Comparison of ENCODE assay signal across 8 mouse cellular contexts in genomic region chr19:6909507-6910289, GRCm38 (mm10). TPM values are rescaled to one million over a fixed set of nuclear protein-coding genes. Genes with fewer than 3 reads are reported as not detected.
DNase-seq lines count a peak whose midpoint lies in the region; ATAC-seq and TF ChIP-seq lines count a peak whose summit lies in the region.

Trmt112 (plus strand) TSS chr19:6909698.
Prdx5 (minus strand) TSS chr19:6910106.

- ATAC-seq in embryonic facial prominence, embryonic 13.5 days (ENCODE audit: insufficient number of reproducible peaks, insufficient read depth, low FRiP score, low TSS enrichment, low read depth): peak; percentile 89
- peak; percentile 95 for ATAC-seq in limb, embryonic 13.5 days (ENCODE audit: low FRiP score, low read depth)
- peak; percentile 94 for ATAC-seq in midbrain, embryonic 16.5 days

- no peaks in the 10 kb centered on the region; the same call in 1 of the 2 replicates for H3K79me2 ChIP-seq in heart, adult 2 months (replicated peaks; ENCODE audit: control insufficient read depth, insufficient read depth, low read length)

- peak within 1 kb of the TSS; percentile 68 for H3K4me3 ChIP-seq in embryonic facial prominence, embryonic 13.5 days
- H3K4me3 ChIP-seq in heart, adult 2 months: peak within 1 kb of the TSS; percentile 84
- peak within 1 kb of the TSS; percentile 64 for H3K4me3 ChIP-seq in limb, embryonic 13.5 days
- peak within 1 kb of the TSS; percentile 54 for H3K4me3 ChIP-seq in midbrain, embryonic 16.5 days (ENCODE audit: low read depth, low read length)

- peak; percentile 14; the same call in 1 of the 2 replicates for TF ChIP-seq CTCF in heart, adult 2 months (IDR thresholded peaks at IDR 0.05)

- peaks cover 65% of the 10 kb centered on the region for H3K36me3 ChIP-seq in embryonic facial prominence, embryonic 13.5 days
- H3K36me3 ChIP-seq in heart, adult 2 months (ENCODE audit: control insufficient read depth, insufficient read depth, low read length): no peaks in the 10 kb centered on the region
- H3K36me3 ChIP-seq in limb, embryonic 13.5 days: peaks cover 62% of the 10 kb centered on the region
- H3K36me3 ChIP-seq in midbrain, embryonic 16.5 days (ENCODE audit: control insufficient read depth, insufficient read depth, low read length): peaks cover 34% of the 10 kb centered on the region

- WGBS in embryonic facial prominence, embryonic 13.5 days: under 1% methylated on average over 65 of the region's 65 CpGs
- WGBS in heart, adult 2 months: under 1% methylated on average over 65 of the region's 65 CpGs
- under 1% methylated on average over 65 of the region's 65 CpGs for WGBS in limb, embryonic 13.5 days
- WGBS in midbrain, embryonic 16.5 days: under 1% methylated on average over 65 of the region's 65 CpGs

- peak within 1 kb of the TSS; percentile 78 for H3K9ac ChIP-seq in embryonic facial prominence, embryonic 13.5 days
- peak within 1 kb of the TSS; percentile 66 for H3K9ac ChIP-seq in heart, adult 2 months (ENCODE audit: low read depth, low read length)
- peak within 1 kb of the TSS; percentile 78 for H3K9ac ChIP-seq in limb, embryonic 13.5 days
- H3K9ac ChIP-seq in midbrain, embryonic 16.5 days (ENCODE audit: low read depth, low read length): peak within 1 kb of the TSS; percentile 69

- no peaks in the 10 kb centered on the region for H3K27me3 ChIP-seq in embryonic facial prominence, embryonic 13.5 days
- no peaks in the 10 kb centered on the region for H3K27me3 ChIP-seq in heart, adult 2 months (ENCODE audit: control insufficient read depth, insufficient read depth, low read length)
- no peaks in the 10 kb centered on the region for H3K27me3 ChIP-seq in limb, embryonic 13.5 days
- H3K27me3 ChIP-seq in midbrain, embryonic 16.5 days (ENCODE audit: control insufficient read depth, insufficient read depth, low read depth, low read length): no peaks in the 10 kb centered on the region

- intact Hi-C loops in heart, adult 2 months (cut with DNase I): loop anchor here (1.0 to 2.0 kb wide), 2 partner anchors 11 to 71 kb away; no protein-coding TSS in a partner anchor

- TF ChIP-seq EP300 in heart, adult 2 months (IDR thresholded peaks at IDR 0.05; ENCODE audit: insufficient read depth, low read depth, low read length): peak; percentile 75; the same call in 1 of the 2 replicates

- peaks cover 28% of the 10 kb centered on the region for H3K4me1 ChIP-seq in embryonic facial prominence, embryonic 13.5 days
- H3K4me1 ChIP-seq in heart, adult 2 months (ENCODE audit: control insufficient read depth, insufficient read depth, low read length): peaks cover 8% of the 10 kb centered on the region
- H3K4me1 ChIP-seq in limb, embryonic 13.5 days: peaks cover 26% of the 10 kb centered on the region
- H3K4me1 ChIP-seq in midbrain, embryonic 16.5 days (ENCODE audit: control insufficient read depth, insufficient read depth, low read length): peaks cover 23% of the 10 kb centered on the region

- H3K9me3 ChIP-seq in embryonic facial prominence, embryonic 13.5 days: no peaks in the 10 kb centered on the region
- no peaks in the 10 kb centered on the region for H3K9me3 ChIP-seq in limb, embryonic 13.5 days
- H3K9me3 ChIP-seq in midbrain, embryonic 16.5 days (replicated peaks; ENCODE audit: control insufficient read depth, low read length, poor library complexity, severe bottlenecking): no peaks in the 10 kb centered on the region

- peak; percentile 89 for TF ChIP-seq POLR2A in heart, adult 2 months (IDR thresholded peaks at IDR 0.05; ENCODE audit: insufficient read depth, low read depth, low read length)

- peak within 1 kb of the TSS; percentile 99 for H3K27ac ChIP-seq in embryonic facial prominence, embryonic 13.5 days
- peak within 1 kb of the TSS; percentile 99 for H3K27ac ChIP-seq in heart, adult 2 months
- peak within 1 kb of the TSS; percentile 98 for H3K27ac ChIP-seq in limb, embryonic 13.5 days
- H3K27ac ChIP-seq in midbrain, embryonic 16.5 days (ENCODE audit: low read length): peak within 1 kb of the TSS; percentile 97

- peak; percentile 92 for DNase-seq in 3134 (ENCODE audit: extremely low read depth, insufficient read length, low spot score)
- DNase-seq in adrenal gland, postnatal 36 days: peak; percentile 92 to 95
- DNase-seq in heart, adult 2 months: peak; percentile 90 to 94
- peak; percentile 93 to 94 for DNase-seq in kidney, adult 8-10 months
- DNase-seq in spleen, postnatal 10 days (ENCODE audit: low spot score in 2 of 2): peak; percentile 74 to 88

- peak within 1 kb of the TSS; percentile 81 for H3K4me2 ChIP-seq in embryonic facial prominence, embryonic 13.5 days
- peak within 1 kb of the TSS; percentile 69 for H3K4me2 ChIP-seq in limb, embryonic 13.5 days (replicated peaks)
- peak within 1 kb of the TSS; percentile 72 for H3K4me2 ChIP-seq in midbrain, embryonic 16.5 days (ENCODE audit: low read length)

RNA-seq across cellular contexts. Expression of gene Trmt112, which starts in this region (rescaled TPM):
- total RNA-seq in adrenal gland, postnatal 36 days (2021): 100 to 1,000 TPM in 1 of 2 experiments, 10 to 100 TPM in 1; 93.1 to 116 TPM
- 176 and 194 TPM in 2 replicates for polyA plus RNA-seq in embryonic facial prominence, embryonic 13.5 days (2015; fragmentation: Nextera tagmentation; extraction: Ambion mirVana)
- 10 to 100 TPM; 32.0 to 38.5 TPM for total RNA-seq in heart, adult 2 months (2021)
- polyA plus RNA-seq in heart, adult 2 months (2012; rRNA removed): 67.9 and 71.5 TPM in 2 replicates
- polyA plus RNA-seq in limb, embryonic 13.5 days (2015; fragmentation: Nextera tagmentation; extraction: Ambion mirVana): 165 and 176 TPM in 2 replicates
- 95.3 and 107 TPM in 2 replicates for polyA plus RNA-seq in midbrain, embryonic 16.5 days (2015; fragmentation: Nextera tagmentation; extraction: Ambion mirVana)

RNA-seq across cellular contexts. Expression of gene Prdx5, which starts in this region (rescaled TPM):
- 100 to 1,000 TPM; 254 to 293 TPM for total RNA-seq in adrenal gland, postnatal 36 days (2021)
- polyA plus RNA-seq in embryonic facial prominence, embryonic 13.5 days (2015; fragmentation: Nextera tagmentation; extraction: Ambion mirVana): 239 and 251 TPM in 2 replicates
- 100 to 1,000 TPM; 651 to 766 TPM for total RNA-seq in heart, adult 2 months (2021)
- polyA plus RNA-seq in heart, adult 2 months (2012; rRNA removed): 411 and 490 TPM in 2 replicates
- polyA plus RNA-seq in limb, embryonic 13.5 days (2015; fragmentation: Nextera tagmentation; extraction: Ambion mirVana): 223 and 235 TPM in 2 replicates
- 353 and 382 TPM in 2 replicates for polyA plus RNA-seq in midbrain, embryonic 16.5 days (2015; fragmentation: Nextera tagmentation; extraction: Ambion mirVana)

Comparison
In these comparisons a context has a peak if more than half of its experiments do, and no peak if none do; other contexts are left out.
1. Peak in every context shown above with its lines: DNase-seq, ATAC-seq, H3K4me3 ChIP-seq and H3K27ac ChIP-seq.